Mouse (Mus musculus): ENCODE measurements around the gene Cd47. TPM values are rescaled to one million over a fixed set of nuclear protein-coding genes. Genes with fewer than 3 reads are reported as not detected.

Cd47 gene
- polyA plus RNA-seq, 1 experiment from 2014 or later: 32.2 TPM

- no peaks in the 10 kb centered on the region for H3K27me3 ChIP-seq (replicated peaks; ENCODE audit: low read depth, poor library complexity, severe bottlenecking)
- WGBS: 88% methylated on average over 11 of the region's 11 CpGs
- H3K36me3 ChIP-seq (replicated peaks): no peaks in the 10 kb centered on the region
- H3K9me3 ChIP-seq: no peaks in the 10 kb centered on the region
- H3K27ac ChIP-seq (replicated peaks): no peak overlapping the region
- no peak overlapping the region for H3K4me3 ChIP-seq
- no peaks in the 10 kb centered on the region; the same call in 1 of the 2 replicates for H3K4me1 ChIP-seq
- DNase-seq (ENCODE audit: low spot score): no peak
These were observed 115.5 kb downstream of the Cd47 start for GRCm38 (mm10) chr16:49915532-49916476.

- Histone ChIP-seq H3K4me3 (no peak overlapping the region), H3K27ac (replicated peaks) (no peak overlapping the region), H3K4me1 (peaks cover 2% of the 10 kb centered on the region; the same call in 1 of the 2 replicates), H3K9me3 (no peaks in the 10 kb centered on the region), H3K27me3 (replicated peaks; ENCODE audit: low read depth, poor library complexity, severe bottlenecking) (no peaks in the 10 kb centered on the region), H3K36me3 (replicated peaks) (no peaks in the 10 kb centered on the region)
- 89% methylated on average over 10 of the region's 10 CpGs for WGBS
- no peak for DNase-seq (ENCODE audit: low spot score)
These were observed 119.9 kb downstream of the Cd47 start for GRCm38 (mm10) chr16:49920191-49920590.

- DNase-seq (ENCODE audit: low spot score): no peak
- Histone ChIP-seq H3K4me1 (0 out of 2 replicates have a peak, but pooled peaks cover 3% of the 10 kb centered on the region), H3K9me3 (no peaks in the 10 kb centered on the region), H3K27me3 (replicated peaks; ENCODE audit: low read depth, poor library complexity, severe bottlenecking) (no peaks in the 10 kb centered on the region), H3K36me3 (replicated peaks) (no peaks in the 10 kb centered on the region), H3K27ac (replicated peaks) (no peak overlapping the region), H3K4me3 (no peak overlapping the region)
- 86% methylated on average over 6 of the region's 6 CpGs for WGBS
These were observed 121.3 kb downstream of the Cd47 start for GRCm38 (mm10) chr16:49921677-49922076.

- H3K4me3 ChIP-seq: no peak overlapping the region
- H3K4me1 ChIP-seq: 0 out of 2 replicates have a peak, but pooled peaks cover 3% of the 10 kb centered on the region
- no peaks in the 10 kb centered on the region for H3K27me3 ChIP-seq (replicated peaks; ENCODE audit: low read depth, poor library complexity, severe bottlenecking)
- H3K9me3 ChIP-seq: no peaks in the 10 kb centered on the region
- WGBS: 80% methylated on average over 11 of the region's 11 CpGs
- no peak overlapping the region for H3K27ac ChIP-seq (replicated peaks)
- DNase-seq (ENCODE audit: low spot score): no peak
- H3K36me3 ChIP-seq (replicated peaks): no peaks in the 10 kb centered on the region
These were observed 121.8 kb downstream of the Cd47 start for GRCm38 (mm10) chr16:49922098-49922497.

GRCm38 (mm10) chr16:49923720-49924119, 123.4 kb downstream of the Cd47 start:
- Histone ChIP-seq H3K9me3 (no peaks in the 10 kb centered on the region), H3K27ac (replicated peaks) (no peak overlapping the region), H3K36me3 (replicated peaks) (no peaks in the 10 kb centered on the region), H3K4me3 (no peak overlapping the region), H3K4me1 (0 out of 2 replicates have a peak, but pooled peaks cover 3% of the 10 kb centered on the region), H3K27me3 (replicated peaks; ENCODE audit: low read depth, poor library complexity, severe bottlenecking) (no peaks in the 10 kb centered on the region)
- 84% methylated on average over 9 of the region's 9 CpGs for WGBS
- DNase-seq (ENCODE audit: low spot score): no peak

GRCm38 (mm10) chr16:49924941-49925340, 124.6 kb downstream of the Cd47 start:
- Histone ChIP-seq H3K27ac (replicated peaks) (no peak overlapping the region), H3K9me3 (no peaks in the 10 kb centered on the region), H3K36me3 (replicated peaks) (no peaks in the 10 kb centered on the region), H3K27me3 (replicated peaks; ENCODE audit: low read depth, poor library complexity, severe bottlenecking) (no peaks in the 10 kb centered on the region), H3K4me1 (0 out of 2 replicates have a peak, but pooled peaks cover 3% of the 10 kb centered on the region), H3K4me3 (no peak overlapping the region)
- 89% methylated on average over 1 of the region's 1 CpGs for WGBS
- no peak for DNase-seq (ENCODE audit: low spot score)

GRCm38 (mm10) chr16:49933274-49933673, 132.9 kb downstream of the Cd47 start:
- H3K36me3 ChIP-seq (replicated peaks): no peaks in the 10 kb centered on the region
- H3K27ac ChIP-seq (replicated peaks): no peak overlapping the region
- no peak overlapping the region for H3K4me3 ChIP-seq
- no peaks in the 10 kb centered on the region for H3K27me3 ChIP-seq (replicated peaks; ENCODE audit: low read depth, poor library complexity, severe bottlenecking)
- WGBS: 82% methylated on average over 5 of the region's 5 CpGs
- DNase-seq (ENCODE audit: low spot score): no peak
- H3K9me3 ChIP-seq: no peaks in the 10 kb centered on the region
- peaks cover 16% of the 10 kb centered on the region for H3K4me1 ChIP-seq

- H3K27me3 ChIP-seq (replicated peaks; ENCODE audit: low read depth, poor library complexity, severe bottlenecking): no peaks in the 10 kb centered on the region
- WGBS: 87% methylated on average over 6 of the region's 6 CpGs
- H3K9me3 ChIP-seq: no peaks in the 10 kb centered on the region
- no peaks in the 10 kb centered on the region for H3K36me3 ChIP-seq (replicated peaks)
- no peak for DNase-seq (ENCODE audit: low spot score)
- H3K27ac ChIP-seq (replicated peaks): no peak overlapping the region
- no peak overlapping the region for H3K4me3 ChIP-seq
- H3K4me1 ChIP-seq: peaks cover 18% of the 10 kb centered on the region
These were observed 135.7 kb downstream of the Cd47 start for GRCm38 (mm10) chr16:49936008-49936443.

GRCm38 (mm10) chr16:49936793-49937192, 136.5 kb downstream of the Cd47 start:
- H3K4me1 ChIP-seq: peaks cover 23% of the 10 kb centered on the region
- 59% methylated on average over 5 of the region's 5 CpGs for WGBS
- H3K36me3 ChIP-seq (replicated peaks): no peaks in the 10 kb centered on the region
- no peak for DNase-seq (ENCODE audit: low spot score)
- no peak overlapping the region for H3K4me3 ChIP-seq
- H3K27ac ChIP-seq (replicated peaks): no peak overlapping the region
- H3K9me3 ChIP-seq: no peaks in the 10 kb centered on the region
- no peaks in the 10 kb centered on the region for H3K27me3 ChIP-seq (replicated peaks; ENCODE audit: low read depth, poor library complexity, severe bottlenecking)

GRCm38 (mm10) chr16:49937218-49938165, 137.2 kb downstream of the Cd47 start:
- DNase-seq (ENCODE audit: low spot score): no peak
- H3K36me3 ChIP-seq (replicated peaks): no peaks in the 10 kb centered on the region
- H3K4me1 ChIP-seq: peaks cover 23% of the 10 kb centered on the region
- no peak overlapping the region for H3K27ac ChIP-seq (replicated peaks)
- H3K27me3 ChIP-seq (replicated peaks; ENCODE audit: low read depth, poor library complexity, severe bottlenecking): no peaks in the 10 kb centered on the region
- no peaks in the 10 kb centered on the region for H3K9me3 ChIP-seq
- 55% methylated on average over 11 of the region's 11 CpGs for WGBS
- H3K4me3 ChIP-seq: no peak overlapping the region

GRCm38 (mm10) chr16:49938483-49939301, 138.4 kb downstream of the Cd47 start:
- no peaks in the 10 kb centered on the region for H3K36me3 ChIP-seq (replicated peaks)
- no peak overlapping the region for H3K4me3 ChIP-seq
- H3K27ac ChIP-seq (replicated peaks): no peak overlapping the region
- H3K4me1 ChIP-seq: peaks cover 23% of the 10 kb centered on the region
- DNase-seq (ENCODE audit: low spot score): no peak
- WGBS: 72% methylated on average over 7 of the region's 7 CpGs
- 0 out of 2 replicates have a peak, but pooled peaks cover 3% of the 10 kb centered on the region for H3K27me3 ChIP-seq (replicated peaks; ENCODE audit: low read depth, poor library complexity, severe bottlenecking)
- no peaks in the 10 kb centered on the region for H3K9me3 ChIP-seq
